Mouse (Mus musculus) lung, postnatal 0 days (tissue): ENCODE measurements at regions not wholly inside any gene's neighbourhood (a gene's known extent, or its start where the extent isn't known, plus 50 kb on each side); places are given as distances from the start of the nearest gene placed in this dataset.

Experiments used
- ATAC-seq: fragments of 200-750 bp; cut with Nextera tagmentation; 2 replicates; pipeline ENCODE4 v1.8.0; 2017; ENCODE audit warnings: moderate library complexity
- DNase-seq: peaks from one replicate; pipeline ENCODE4 v3.0.0-alpha.2; 2016; ENCODE audit warnings: low spot score
- H3K27ac ChIP-seq: fragments of 300-500 bp; sonication (generic); 2 replicates; pipeline ENCODE4 v1.5.1; 2014; ENCODE audit warnings: antibody characterized with exemption, mild to moderate bottlenecking, low read length, mixed read lengths
- H3K27me3 ChIP-seq: fragments of 300-500 bp; sonication (generic); replicated peaks from 2 replicates; pipeline ENCODE4 v1.6.1; 2014; ENCODE audit warnings: low read length, mixed read lengths; ENCODE audit not compliant: insufficient read depth
- H3K36me3 ChIP-seq: fragments of 300-500 bp; sonication (generic); 2 replicates; pipeline ENCODE4 v1.6.1; 2014; ENCODE audit warnings: low read length, mixed read lengths; ENCODE audit not compliant: insufficient read depth
- H3K4me1 ChIP-seq: fragments of 300-500 bp; sonication (generic); 2 replicates; pipeline ENCODE4 v1.6.1; 2014; ENCODE audit warnings: antibody characterized with exemption, low read depth, low read length, mixed read lengths; ENCODE audit not compliant: insufficient read depth
- H3K4me2 ChIP-seq: fragments of 300-500 bp; sonication (generic); replicated peaks from 2 replicates; pipeline ENCODE4 v1.6.1; 2014; ENCODE audit warnings: low read depth, mild to moderate bottlenecking, low read length, moderate library complexity, mixed read lengths
- H3K4me3 ChIP-seq: fragments of 300-500 bp; sonication (generic); 2 replicates; pipeline ENCODE4 v1.5.1; 2014; ENCODE audit warnings: low read depth, low read length
- H3K9ac ChIP-seq: fragments of 300-500 bp; sonication (generic); replicated peaks from 2 replicates; pipeline ENCODE4 v1.6.1; 2014; ENCODE audit warnings: low read depth, mild to moderate bottlenecking
- H3K9me3 ChIP-seq: fragments of 300-500 bp; sonication (generic); 2 replicates; pipeline ENCODE4 v1.6.1; 2016; ENCODE audit warnings: low read length, mixed read lengths
- CTCF ChIP-seq: IDR thresholded peaks from 2 replicates; pipeline ENCODE4 v1.5.1; 2016; ENCODE audit warnings: antibody characterized with exemption, mild to moderate bottlenecking
- EP300 ChIP-seq: IDR thresholded peaks from 2 replicates; pipeline ENCODE4 v1.6.1; 2016; ENCODE audit warnings: antibody characterized with exemption, mild to moderate bottlenecking, control low read depth
- WGBS: fragments of 180-500 bp; shearing (Covaris S2); extraction: QIAGEN DNeasy Blood & Tissue Kit; methylation state at CpG from one replicate; pipeline ENCODE4 v1.1.7; 2014; 5-methylcytosine and 5-hydroxymethylcytosine counted together

DNA sequence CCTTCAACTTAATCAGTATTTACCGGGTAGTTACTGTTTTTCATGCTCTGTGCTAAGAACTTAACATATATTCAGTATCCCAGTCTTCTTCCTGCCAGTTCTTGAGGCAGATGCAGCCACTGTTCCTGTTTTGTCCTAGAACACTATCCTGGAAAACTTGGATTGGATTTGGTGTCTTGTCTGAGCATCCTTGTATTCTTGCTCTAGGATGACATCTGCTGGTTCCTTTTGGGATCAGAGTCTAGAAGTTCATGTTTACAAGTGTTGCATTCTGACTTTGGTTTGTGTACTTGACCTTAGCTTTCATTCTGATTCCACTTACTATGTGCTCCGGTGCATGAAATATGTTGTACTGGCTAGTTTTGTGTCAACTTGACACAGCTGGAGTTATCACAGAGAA is 55.4 kb downstream of the Cldn34b3 start:
- no peaks in the 10 kb centered on the region for H3K9me3 ChIP-seq
- no peak overlapping the region for H3K9ac ChIP-seq
- no peak overlapping the region for H3K4me3 ChIP-seq
- H3K4me1 ChIP-seq, result no peaks in the 10 kb centered on the region
- 51% methylated on average over 2 of the region's 2 CpGs for WGBS
- H3K27me3 ChIP-seq, result no peaks in the 10 kb centered on the region
- no peak overlapping the region for H3K27ac ChIP-seq
- no peak for ATAC-seq
- no peak overlapping the region for H3K4me2 ChIP-seq
- no peak for TF ChIP-seq EP300
- peak; percentile 22 for TF ChIP-seq CTCF
- DNase-seq, result no peak
- H3K36me3 ChIP-seq, result no peaks in the 10 kb centered on the region
